Mouse (Mus musculus): ENCODE results near the gene Akap10. TPM values are rescaled to one million over a fixed set of nuclear protein-coding genes. Genes with fewer than 3 reads are reported as not detected.
A peak's percentile ranks its signal among the peaks of the same experiment; 100 is the strongest.

Gene Akap10
- polyA plus RNA-seq, 1 experiment: 9.0 TPM

- DNase-seq (ENCODE audit: low read depth, low spot score): no peak
- 86% methylated on average over 2 of the region's 2 CpGs for WGBS
These were observed 12.9 kb upstream of the Akap10 start for GRCm38 (mm10) chr11:61942903-61943302.

DNA sequence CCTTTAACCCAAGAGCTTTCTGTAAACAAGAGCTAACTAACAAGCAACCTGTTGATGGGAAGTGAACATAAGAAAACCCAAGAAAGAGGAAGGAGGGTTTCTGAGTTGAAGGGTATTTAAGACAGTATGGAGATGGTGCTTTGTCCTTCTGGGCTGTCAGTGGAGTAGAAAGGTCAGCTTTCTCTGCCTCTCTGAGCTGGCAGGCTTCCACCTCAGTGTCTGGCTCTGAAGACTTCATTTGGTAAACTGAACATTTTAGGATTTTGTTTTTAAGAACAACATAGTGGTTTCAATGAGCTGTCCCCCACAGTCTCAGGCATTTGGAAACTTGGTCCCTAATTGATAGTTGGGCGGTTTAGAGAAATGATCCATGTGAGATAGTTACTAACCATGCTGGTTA, 7.7 kb upstream of the Akap10 start:
- DNase-seq (ENCODE audit: low read depth, low spot score): no peak

GRCm38 (mm10) chr11:61930640-61931586, 861 bp upstream of the Akap10 start:
- DNase-seq (ENCODE audit: low read depth, low spot score): no peak
- 22% methylated on average over 11 of the region's 11 CpGs for WGBS

More for the DNA sequence above, 7.7 kb upstream of the Akap10 start:
- WGBS: 87% methylated on average over 1 of the region's 1 CpGs

DNA sequence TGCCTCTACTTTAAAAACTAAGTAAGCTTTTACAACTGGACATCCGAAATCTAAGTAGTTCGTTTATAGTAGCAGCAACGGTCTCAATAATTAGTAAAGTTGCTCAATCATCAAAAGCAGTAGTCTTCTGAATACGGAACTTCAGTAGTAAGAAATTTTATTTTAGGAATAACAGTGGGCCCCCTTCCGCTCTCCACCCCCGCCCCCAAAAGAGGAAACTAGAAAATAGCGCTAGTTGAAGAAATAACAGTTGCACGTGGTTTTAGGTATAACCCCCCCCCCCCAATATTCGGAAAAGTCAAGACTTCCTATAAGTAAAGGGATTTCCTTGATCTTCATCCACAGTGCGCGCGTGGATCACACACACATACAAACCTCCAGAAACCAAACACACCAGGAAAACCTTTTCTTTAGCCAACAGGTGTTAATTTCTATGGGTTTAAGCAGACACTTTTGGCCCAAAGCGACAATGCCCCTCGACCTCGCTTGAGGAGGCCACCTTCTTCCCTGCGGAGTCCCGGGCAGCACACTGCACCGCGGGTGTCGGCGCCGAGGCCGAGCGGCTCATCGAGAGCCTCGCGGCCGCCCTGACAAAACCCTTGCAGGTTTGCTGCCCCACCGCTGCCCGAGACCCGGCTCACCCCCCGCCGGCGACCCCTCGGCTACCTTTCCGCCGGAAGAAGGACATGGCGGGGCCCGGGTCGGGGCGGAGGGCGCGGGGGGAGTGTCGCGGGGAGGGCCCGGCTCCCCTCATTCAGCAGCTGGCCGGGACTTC, 542 bp downstream of the Akap10 start:
- peak; percentile 6 for DNase-seq (ENCODE audit: low read depth, low spot score)

DNA sequence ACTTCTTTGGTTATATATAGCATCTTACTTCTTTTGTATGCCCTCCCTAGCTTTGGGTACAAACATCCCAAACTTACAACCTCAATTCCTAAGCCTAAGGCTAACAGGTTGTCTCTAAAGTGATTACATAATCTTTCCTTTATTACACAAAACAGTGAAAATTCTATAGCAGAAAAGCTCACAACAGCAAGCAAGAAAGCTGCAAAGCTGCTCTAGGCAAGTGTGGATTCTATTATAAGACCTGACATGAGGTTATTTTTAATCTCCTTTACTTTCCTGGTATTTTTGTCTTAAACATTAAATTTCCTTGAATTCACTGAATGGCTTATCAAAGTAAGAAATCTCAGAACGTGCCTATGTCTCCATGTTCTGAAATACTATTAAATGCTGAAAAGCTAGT, 6.7 kb downstream of the Akap10 start:
- WGBS: 75% methylated on average over 1 of the region's 1 CpGs
- DNase-seq (ENCODE audit: low read depth, low spot score): no peak

More for the DNA sequence above, 542 bp downstream of the Akap10 start:
- WGBS: under 1% methylated on average over 47 of the region's 47 CpGs

GRCm38 (mm10) chr11:61919702-61920101, 10.3 kb downstream of the Akap10 start:
- WGBS: 98% methylated on average over 3 of the region's 3 CpGs
- DNase-seq (ENCODE audit: low read depth, low spot score): no peak

GRCm38 (mm10) chr11:61908315-61908714, 21.7 kb downstream of the Akap10 start:
- no peak for DNase-seq (ENCODE audit: low read depth, low spot score)

DNA sequence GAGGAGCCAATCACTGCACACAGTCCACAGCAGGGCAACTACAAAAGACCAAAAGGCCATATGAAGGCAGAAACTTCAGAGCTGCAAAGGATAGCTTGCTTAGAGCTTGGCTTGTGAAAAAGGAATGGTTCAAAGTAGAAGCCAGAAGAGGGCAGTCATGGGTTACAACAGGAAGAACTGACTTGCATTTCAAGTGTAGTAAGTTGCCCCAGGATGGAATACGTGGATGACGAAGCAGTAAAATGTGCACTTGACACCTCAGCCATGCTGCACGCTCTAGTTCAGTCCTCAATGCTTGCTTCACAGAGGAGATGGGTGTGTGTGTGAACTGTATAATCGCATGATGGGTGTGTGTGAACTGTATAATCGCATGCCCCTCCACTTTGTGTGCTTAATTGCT, 47.9 kb downstream of the Akap10 start:
- DNase-seq (ENCODE audit: low read depth, low spot score): peak; percentile 6

DNA sequence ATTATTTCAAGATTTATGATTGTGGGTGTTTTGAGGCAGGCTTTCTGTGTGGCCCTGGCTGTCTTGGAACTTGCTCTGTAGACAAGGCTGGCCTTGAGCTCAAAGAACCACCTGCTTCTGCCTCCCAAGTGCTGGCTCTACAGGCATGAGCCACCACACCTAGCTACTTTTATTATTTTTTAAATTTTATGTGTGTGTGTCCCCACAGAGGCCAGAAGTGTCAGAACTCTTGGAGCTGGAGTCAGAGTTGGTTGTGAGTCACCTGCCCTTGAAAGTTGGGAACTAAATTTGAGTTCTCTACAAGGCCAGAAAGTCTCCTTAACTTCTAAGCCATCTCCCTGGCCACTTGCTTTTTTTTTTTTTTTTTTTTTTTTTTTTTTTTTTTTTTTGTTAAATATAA, 50.1 kb downstream of the Akap10 start:
- DNase-seq (ENCODE audit: low read depth, low spot score): no peak

More for the DNA sequence above, 47.9 kb downstream of the Akap10 start:
- WGBS: 38% methylated on average over 5 of the region's 5 CpGs

DNA sequence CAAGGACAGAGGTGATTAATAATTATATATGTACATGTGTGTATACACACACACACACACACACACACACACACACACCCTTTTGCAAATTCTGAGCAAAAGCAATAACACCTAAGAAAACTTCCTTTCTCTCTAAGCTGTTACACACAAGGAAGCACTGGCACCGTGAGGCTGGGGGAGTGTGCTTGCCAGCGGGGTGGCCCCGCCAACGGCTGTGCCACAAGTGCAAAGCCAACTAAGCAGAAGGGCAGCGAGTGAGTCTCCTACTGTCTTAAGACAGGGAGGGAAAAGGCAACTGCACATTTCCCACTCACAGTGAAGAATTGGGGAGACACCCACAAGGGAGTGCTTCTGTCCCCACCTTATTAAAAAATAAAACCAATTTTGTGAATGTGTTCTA, 58.2 kb downstream of the Akap10 start:
- WGBS: 78% methylated on average over 5 of the region's 5 CpGs
- DNase-seq (ENCODE audit: low read depth, low spot score): no peak

DNA sequence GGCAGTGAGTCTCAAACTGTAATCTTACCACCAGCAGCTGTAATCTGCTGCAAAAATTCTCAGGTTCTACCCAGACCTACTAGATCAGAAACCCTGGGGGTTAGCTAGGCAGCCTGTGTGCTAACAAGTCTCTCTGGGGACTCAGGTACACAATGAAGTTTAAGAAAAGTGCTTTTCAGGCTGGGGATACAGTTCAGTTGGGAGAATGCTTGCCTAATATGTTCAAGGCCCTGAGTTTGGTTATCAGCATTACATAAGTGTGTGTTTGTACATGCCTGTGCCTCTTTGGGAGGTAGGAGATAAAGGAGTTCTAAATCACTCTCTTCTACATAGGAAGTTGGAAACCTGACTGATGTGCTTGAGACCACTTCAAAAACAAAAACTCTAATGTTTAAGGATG, 63.2 kb downstream of the Akap10 start:
- DNase-seq (ENCODE audit: low read depth, low spot score): no peak

DNA sequence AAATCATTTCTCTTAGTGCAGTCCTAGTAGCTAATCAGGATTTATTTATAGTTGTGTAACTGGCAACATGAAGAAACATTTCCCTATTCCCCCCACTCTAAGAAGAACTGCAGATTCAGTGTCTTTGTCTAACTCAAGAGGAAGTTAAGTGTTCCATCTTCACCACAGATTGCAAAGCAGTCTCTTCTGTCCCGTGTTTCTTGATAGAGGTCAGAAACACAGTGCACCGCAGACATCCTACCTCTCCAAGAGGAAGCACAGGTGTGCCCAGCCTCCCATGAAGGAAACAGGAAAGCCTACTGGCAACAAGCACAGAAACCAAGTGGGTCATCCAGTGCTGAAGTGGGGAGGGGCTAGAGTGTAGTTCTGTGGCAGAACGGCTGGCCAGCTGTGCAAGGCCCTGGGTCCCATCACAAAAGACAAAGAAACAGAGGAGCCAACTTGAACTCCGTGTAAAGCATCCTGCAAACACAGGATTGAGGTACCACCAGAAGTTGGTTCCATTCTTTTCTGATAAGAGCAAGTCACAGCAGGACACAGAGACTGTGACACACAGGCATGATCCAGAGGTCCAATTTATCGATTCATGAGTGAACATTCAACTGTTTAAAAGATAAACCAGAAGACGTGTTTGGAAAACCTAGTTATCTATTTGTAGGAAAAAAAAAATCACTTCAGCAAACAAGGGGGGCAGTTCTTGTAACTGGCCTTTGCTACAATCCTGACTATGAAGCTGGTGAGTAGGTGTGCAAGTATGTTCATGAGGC, 68.1 kb downstream of the Akap10 start:
- 64% methylated on average over 6 of the region's 6 CpGs for WGBS
- no peak for DNase-seq (ENCODE audit: low read depth, low spot score)

- no peak for DNase-seq (ENCODE audit: low read depth, low spot score)
- 51% methylated on average over 1 of the region's 1 CpGs for WGBS
These were observed 70.7 kb downstream of the Akap10 start for GRCm38 (mm10) chr11:61859316-61859715.

GRCm38 (mm10) chr11:61855539-61855938, 74.5 kb downstream of the Akap10 start:
- 31% methylated on average over 6 of the region's 6 CpGs for WGBS
- no peak for DNase-seq (ENCODE audit: low read depth, low spot score)

- DNase-seq (ENCODE audit: low read depth, low spot score): peak; percentile 32
These were observed 75.1 kb downstream of the Akap10 start, which contains the start of gene Ulk2 for GRCm38 (mm10) chr11:61854988-61855411. TSS of gene Ulk2 (minus strand) at chr11:61855073.

GRCm38 (mm10) chr11:61854211-61854987, 75.7 kb downstream of the Akap10 start:
- WGBS: under 1% methylated on average over 87 of the region's 87 CpGs
- DNase-seq (ENCODE audit: low read depth, low spot score): peak; percentile 48

More at GRCm38 (mm10) chr11:61854988-61855411, 75.1 kb downstream of the Akap10 start, which contains the start of gene Ulk2:
- under 1% methylated on average over 58 of the region's 58 CpGs for WGBS

DNA sequence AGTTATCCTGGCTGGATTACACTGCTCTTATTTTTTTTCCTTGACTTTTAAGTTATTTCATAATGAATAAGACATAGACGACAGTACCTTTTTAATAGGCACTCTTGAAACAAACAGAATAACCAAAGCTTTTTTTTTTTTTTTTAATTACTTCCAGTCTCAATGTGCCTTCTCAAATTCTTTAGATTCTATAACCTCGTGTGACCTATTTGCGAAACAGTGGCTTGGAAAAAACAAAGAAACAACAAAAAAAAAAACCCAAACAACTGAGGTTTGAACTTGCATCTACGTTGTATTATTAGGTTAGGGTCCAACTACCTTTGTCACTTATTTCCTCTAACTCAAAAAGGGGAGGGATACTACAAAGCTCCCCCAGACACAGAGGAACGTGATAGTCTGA, 76.4 kb downstream of the Akap10 start:
- no peak for DNase-seq (ENCODE audit: low read depth, low spot score)
- 13% methylated on average over 5 of the region's 5 CpGs for WGBS

DNA sequence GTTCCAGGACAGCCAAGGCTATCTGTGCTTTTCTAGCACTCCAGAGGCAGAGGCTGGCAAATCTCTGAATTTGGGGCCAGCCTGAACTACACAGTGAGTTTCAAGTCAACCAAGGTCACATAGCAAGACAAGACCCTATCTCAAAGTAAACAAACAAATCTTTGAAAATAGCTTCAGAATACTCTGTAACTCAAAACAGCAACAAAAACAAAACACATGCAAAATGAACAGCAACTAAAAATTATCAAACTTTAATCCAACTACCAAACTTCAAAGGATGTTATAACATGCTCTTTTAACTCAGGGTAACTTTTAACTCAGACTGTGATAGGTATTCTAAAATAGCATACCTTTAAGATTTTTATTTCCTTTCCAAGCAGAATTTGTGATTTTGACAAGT, 77.1 kb downstream of the Akap10 start:
- no peak for DNase-seq (ENCODE audit: low read depth, low spot score)

DNA sequence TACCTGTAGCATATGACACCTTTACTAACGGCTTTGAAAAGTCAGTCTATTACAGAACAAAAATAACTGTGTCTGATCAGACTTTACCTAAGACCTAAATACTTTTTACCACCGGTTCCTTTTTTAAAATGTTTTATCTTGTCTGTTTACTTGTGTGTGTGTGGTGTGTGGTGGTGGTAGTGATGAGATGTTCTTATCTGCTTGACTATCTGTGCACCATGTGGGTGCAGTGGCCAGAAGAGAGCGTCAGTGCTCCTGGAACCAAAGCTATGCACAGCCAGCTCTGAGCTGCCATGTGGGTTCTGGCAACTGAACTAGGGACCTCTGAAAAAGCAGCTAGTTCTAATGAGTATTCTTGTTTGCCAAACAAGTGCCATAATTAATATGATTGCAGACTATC, 78.9 kb downstream of the Akap10 start:
- DNase-seq (ENCODE audit: low read depth, low spot score): no peak
- WGBS: 89% methylated on average over 3 of the region's 3 CpGs
